Comparison of ENCODE assay signal across 19 mouse cellular contexts in genomic region chr13:31971040-31971501, GRCm38 (mm10).
DNase-seq lines count a peak whose midpoint lies in the region; ATAC-seq and TF ChIP-seq lines count a peak whose summit lies in the region.
"Had no signal": no experiment of that assay in that cellular context is flagged by ENCODE, and none has a peak within 500 bp of the region (broad histone marks: within the 10 kb centered on the region; RNA-seq: fewer than 3 reads in every experiment).

No protein-coding gene starts in this region.

- DNase-seq in midbrain, embryonic 11.5 days (ENCODE audit: low spot score, missing footprints), result peak; percentile 59
- DNase-seq in embryonic facial prominence, embryonic 10.5 days (ENCODE audit: low spot score), result peak; percentile 46
- DNase-seq in gastrocnemius, adult 2 months, result no peak
- DNase-seq in gastrocnemius, adult 8-10 months (ENCODE audit: low spot score in 2 of 2), result no peak
- DNase-seq in frontal cortex, postnatal 14 days (ENCODE audit: low spot score in 2 of 2), result no peak
- DNase-seq: adrenal gland, adult 8-10 months; cerebellum, adult 9-10 months; kidney, postnatal 14 days; liver; retina, postnatal 1 day; right cerebral cortex, postnatal 4 days; thymus, adult 2 months had no signal

- no peaks in the 10 kb centered on the region for H3K36me3 ChIP-seq in midbrain, embryonic 11.5 days (ENCODE audit: control insufficient read depth, insufficient read depth, low read length)
- H3K36me3 ChIP-seq in midbrain, embryonic 13.5 days, result no peaks in the 10 kb centered on the region
- H3K36me3 ChIP-seq in embryonic facial prominence, embryonic 10.5 days (replicated peaks), result no peaks in the 10 kb centered on the region
- no peaks in the 10 kb centered on the region for H3K36me3 ChIP-seq in limb, embryonic 12.5 days
- H3K36me3 ChIP-seq: heart, embryonic 10.5 days; midbrain, embryonic 15.5 days had no signal

- no peak overlapping the region for H3K9ac ChIP-seq in midbrain, embryonic 11.5 days (ENCODE audit: low read length)
- no peak overlapping the region for H3K9ac ChIP-seq in midbrain, embryonic 13.5 days (replicated peaks)
- H3K9ac ChIP-seq in limb, embryonic 12.5 days (replicated peaks), result no peak overlapping the region
- H3K9ac ChIP-seq: forebrain, embryonic 13.5 days; midbrain, embryonic 15.5 days had no signal

- H3K9me3 ChIP-seq in midbrain, embryonic 11.5 days (ENCODE audit: control insufficient read depth, low read length), result no peaks in the 10 kb centered on the region
- no peaks in the 10 kb centered on the region for H3K9me3 ChIP-seq in midbrain, embryonic 13.5 days
- H3K9me3 ChIP-seq in embryonic facial prominence, embryonic 10.5 days, result no peaks in the 10 kb centered on the region
- no peaks in the 10 kb centered on the region for H3K9me3 ChIP-seq in limb, embryonic 12.5 days
- H3K9me3 ChIP-seq: forebrain, embryonic 13.5 days; heart, embryonic 10.5 days; midbrain, embryonic 15.5 days had no signal

- intact Hi-C loops in gastrocnemius, adult 2 months (cut with DNase I), result no loop called here

- no peak overlapping the region for H3K4me2 ChIP-seq in midbrain, embryonic 11.5 days
- H3K4me2 ChIP-seq in midbrain, embryonic 13.5 days (replicated peaks), result no peak overlapping the region
- no peak overlapping the region for H3K4me2 ChIP-seq in limb, embryonic 12.5 days
- H3K4me2 ChIP-seq: forebrain, embryonic 13.5 days; midbrain, embryonic 15.5 days had no signal

- ATAC-seq in midbrain, embryonic 11.5 days (ENCODE audit: low FRiP score), result no peak
- no peak for ATAC-seq in midbrain, embryonic 13.5 days
- peak; percentile 86 for ATAC-seq in limb, embryonic 12.5 days (ENCODE audit: insufficient number of reproducible peaks, insufficient read depth, low FRiP score, low TSS enrichment, low read depth)
- ATAC-seq: forebrain, embryonic 13.5 days; lung, postnatal 0 days; midbrain, embryonic 15.5 days had no signal

- no peak overlapping the region for H3K27ac ChIP-seq in midbrain, embryonic 11.5 days (ENCODE audit: low read depth, low read length)
- no peak overlapping the region for H3K27ac ChIP-seq in midbrain, embryonic 13.5 days
- no peak overlapping the region for H3K27ac ChIP-seq in embryonic facial prominence, embryonic 10.5 days (replicated peaks)
- H3K27ac ChIP-seq in limb, embryonic 12.5 days, result peak overlapping the region; percentile 83
- no peak overlapping the region for H3K27ac ChIP-seq in gastrocnemius, adult 2 months
- H3K27ac ChIP-seq: forebrain, embryonic 13.5 days; heart, embryonic 10.5 days; midbrain, embryonic 15.5 days had no signal

- 80% methylated on average over 2 of the region's 2 CpGs for WGBS in midbrain, embryonic 11.5 days
- 83% methylated on average over 2 of the region's 2 CpGs for WGBS in midbrain, embryonic 13.5 days
- 38% methylated on average over 2 of the region's 2 CpGs for WGBS in embryonic facial prominence, embryonic 10.5 days
- 14% methylated on average over 2 of the region's 2 CpGs for WGBS in limb, embryonic 12.5 days

- no peak for TF ChIP-seq CTCF in gastrocnemius, adult 2 months (IDR thresholded peaks at IDR 0.05)

- H3K4me1 ChIP-seq in midbrain, embryonic 11.5 days (ENCODE audit: control insufficient read depth, insufficient read depth, low read length), result no peaks in the 10 kb centered on the region
- no peaks in the 10 kb centered on the region for H3K4me1 ChIP-seq in midbrain, embryonic 13.5 days (replicated peaks)
- H3K4me1 ChIP-seq in embryonic facial prominence, embryonic 10.5 days, result peaks cover 36% of the 10 kb centered on the region
- H3K4me1 ChIP-seq in limb, embryonic 12.5 days (replicated peaks), result peaks cover 45% of the 10 kb centered on the region
- H3K4me1 ChIP-seq: midbrain, embryonic 15.5 days had no signal

- no peaks in the 10 kb centered on the region for H3K27me3 ChIP-seq in midbrain, embryonic 11.5 days (ENCODE audit: control insufficient read depth, insufficient read depth, low read length)
- H3K27me3 ChIP-seq in midbrain, embryonic 13.5 days, result no peaks in the 10 kb centered on the region
- H3K27me3 ChIP-seq in embryonic facial prominence, embryonic 10.5 days (replicated peaks; ENCODE audit: low read depth, poor library complexity, severe bottlenecking), result peaks cover 47% of the 10 kb centered on the region
- H3K27me3 ChIP-seq in limb, embryonic 12.5 days, result peaks cover 38% of the 10 kb centered on the region
- H3K27me3 ChIP-seq: forebrain, embryonic 13.5 days; midbrain, embryonic 15.5 days had no signal

- H3K4me3 ChIP-seq in midbrain, embryonic 11.5 days (ENCODE audit: low read depth, low read length), result no peak overlapping the region
- H3K4me3 ChIP-seq in midbrain, embryonic 13.5 days (replicated peaks), result no peak overlapping the region
- H3K4me3 ChIP-seq in embryonic facial prominence, embryonic 10.5 days, result no peak overlapping the region
- H3K4me3 ChIP-seq in limb, embryonic 12.5 days (replicated peaks), result no peak overlapping the region
- no peak overlapping the region for H3K4me3 ChIP-seq in gastrocnemius, adult 2 months
- H3K4me3 ChIP-seq: forebrain, embryonic 13.5 days; heart, embryonic 10.5 days; midbrain, embryonic 15.5 days; myocyte had no signal

Comparison
In these comparisons a context has a peak if more than half of its experiments do, and no peak if none do; other contexts are left out.
1. DNase-seq: peak in midbrain, embryonic 11.5 days (single experiment) and embryonic facial prominence, embryonic 10.5 days (single experiment); none in gastrocnemius, adult 2 months (single experiment), gastrocnemius, adult 8-10 months (0 of 2) and frontal cortex, postnatal 14 days (0 of 2).